Mouse (Mus musculus): ENCODE data around the gene Erc1. TPM values are rescaled to one million over a fixed set of nuclear protein-coding genes. Genes with fewer than 3 reads are reported as not detected.

Erc1 gene
- polyA plus RNA-seq, 1 experiment from 2014 or later = 19.6 TPM

- peaks cover 23% of the 10 kb centered on the region for H3K36me3 ChIP-seq (replicated peaks)
- 92% methylated on average over 4 of the region's 4 CpGs for WGBS
- DNase-seq (ENCODE audit: extremely low spot score, low spot score) = no peak
Measured at GRCm38 (mm10) chr6:119737716-119738115, 110.3 kb downstream of the Erc1 start.

DNA sequence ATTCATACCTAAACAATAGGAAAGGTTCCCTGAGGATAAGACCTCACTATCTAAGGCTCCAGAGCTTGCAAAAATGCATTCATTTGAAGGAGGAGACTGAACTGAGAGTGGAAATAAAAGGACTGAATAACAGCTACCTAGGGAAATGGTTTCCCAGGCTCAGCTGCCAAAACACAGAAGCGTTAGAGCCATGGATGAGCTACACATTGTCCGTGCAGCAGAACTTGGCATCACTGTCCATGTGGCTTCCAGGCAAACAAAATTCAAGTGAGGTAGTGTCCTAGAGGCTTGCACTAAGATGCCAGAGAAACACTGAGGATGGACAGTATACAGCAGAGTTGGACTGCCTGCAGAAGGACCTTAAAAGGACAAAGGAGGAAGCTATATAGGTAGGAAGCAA lies 112.0 kb downstream of the Erc1 start:
- Histone ChIP-seq H3K4me1 (no peaks in the 10 kb centered on the region), H3K27me3 (ENCODE audit: poor library complexity, severe bottlenecking) (no peaks in the 10 kb centered on the region), H3K9me3 (no peaks in the 10 kb centered on the region), H3K4me3 (no peak overlapping the region), H3K27ac (no peak overlapping the region), H3K36me3 (replicated peaks) (peaks cover 7% of the 10 kb centered on the region; the same call in 1 of the 2 replicates)
- no peak for DNase-seq (ENCODE audit: extremely low spot score, low spot score)
- 86% methylated on average over 2 of the region's 2 CpGs for WGBS

More at GRCm38 (mm10) chr6:119737716-119738115, 110.3 kb downstream of the Erc1 start:
- H3K27me3 ChIP-seq (ENCODE audit: poor library complexity, severe bottlenecking) = no peaks in the 10 kb centered on the region
- no peak overlapping the region for H3K4me3 ChIP-seq
- no peak overlapping the region for H3K27ac ChIP-seq
- H3K9me3 ChIP-seq = no peaks in the 10 kb centered on the region
- no peaks in the 10 kb centered on the region for H3K4me1 ChIP-seq

DNA sequence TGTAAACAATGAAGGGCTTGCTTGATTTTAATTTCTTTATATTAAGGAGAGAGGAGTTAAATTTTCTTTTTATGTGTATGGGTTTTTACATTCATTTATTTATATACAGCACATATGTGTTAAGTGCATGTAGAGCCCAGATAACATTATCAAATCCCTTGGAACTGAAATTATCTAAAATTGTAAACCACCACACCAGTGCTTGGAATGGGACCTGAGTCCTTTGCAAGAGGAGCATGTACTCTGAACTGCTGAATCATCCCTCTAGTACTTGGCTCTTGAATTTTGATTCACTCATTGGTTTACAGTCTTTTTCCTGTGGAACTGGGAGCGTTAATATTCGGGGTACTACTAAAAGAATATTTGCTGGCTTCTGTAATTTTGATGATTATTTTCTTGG lies 116.8 kb downstream of the Erc1 start:
- no peaks in the 10 kb centered on the region for H3K4me1 ChIP-seq
- H3K9me3 ChIP-seq = no peaks in the 10 kb centered on the region
- H3K36me3 ChIP-seq (replicated peaks) = peaks cover 5% of the 10 kb centered on the region
- H3K27ac ChIP-seq = no peak overlapping the region
- WGBS = 91% methylated on average over 2 of the region's 2 CpGs
- DNase-seq (ENCODE audit: extremely low spot score, low spot score) = no peak
- H3K4me3 ChIP-seq = no peak overlapping the region
- H3K27me3 ChIP-seq (ENCODE audit: poor library complexity, severe bottlenecking) = no peaks in the 10 kb centered on the region

GRCm38 (mm10) chr6:119715234-119715633 lies 132.7 kb downstream of the Erc1 start:
- WGBS = 92% methylated on average over 2 of the region's 2 CpGs
- no peaks in the 10 kb centered on the region for H3K9me3 ChIP-seq
- no peak overlapping the region for H3K27ac ChIP-seq
- H3K4me1 ChIP-seq = no peaks in the 10 kb centered on the region
- DNase-seq (ENCODE audit: extremely low spot score, low spot score) = no peak
- no peaks in the 10 kb centered on the region for H3K27me3 ChIP-seq (ENCODE audit: poor library complexity, severe bottlenecking)
- H3K4me3 ChIP-seq = no peak overlapping the region
- H3K36me3 ChIP-seq (replicated peaks) = peaks cover 18% of the 10 kb centered on the region; the same call in 1 of the 2 replicates

DNA sequence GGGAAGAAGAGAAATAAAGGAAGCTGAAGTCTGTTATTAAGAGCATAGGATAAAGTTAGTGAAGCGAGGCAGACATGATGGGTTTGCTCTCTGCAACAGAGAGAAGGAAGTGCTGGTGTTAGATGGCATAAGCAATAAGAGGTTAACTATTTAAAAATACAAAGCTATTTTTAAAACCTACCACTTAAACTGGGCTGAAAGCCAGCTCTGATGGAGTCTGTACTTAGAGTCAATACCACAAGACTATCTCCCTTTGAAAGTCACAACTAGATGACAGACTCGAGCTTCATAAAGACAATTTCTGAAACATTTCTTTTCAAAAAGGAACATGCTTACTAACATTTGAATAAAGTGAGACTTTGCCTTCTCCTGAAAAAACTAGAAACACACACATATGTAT lies 134.0 kb downstream of the Erc1 start:
- Histone ChIP-seq H3K4me1 (no peaks in the 10 kb centered on the region), H3K9me3 (no peaks in the 10 kb centered on the region), H3K27ac (no peak overlapping the region), H3K4me3 (no peak overlapping the region), H3K27me3 (ENCODE audit: poor library complexity, severe bottlenecking) (no peaks in the 10 kb centered on the region), H3K36me3 (replicated peaks) (peaks cover 14% of the 10 kb centered on the region; the same call in 1 of the 2 replicates)
- 93% methylated on average over 2 of the region's 2 CpGs for WGBS
- no peak for DNase-seq (ENCODE audit: extremely low spot score, low spot score)

DNA sequence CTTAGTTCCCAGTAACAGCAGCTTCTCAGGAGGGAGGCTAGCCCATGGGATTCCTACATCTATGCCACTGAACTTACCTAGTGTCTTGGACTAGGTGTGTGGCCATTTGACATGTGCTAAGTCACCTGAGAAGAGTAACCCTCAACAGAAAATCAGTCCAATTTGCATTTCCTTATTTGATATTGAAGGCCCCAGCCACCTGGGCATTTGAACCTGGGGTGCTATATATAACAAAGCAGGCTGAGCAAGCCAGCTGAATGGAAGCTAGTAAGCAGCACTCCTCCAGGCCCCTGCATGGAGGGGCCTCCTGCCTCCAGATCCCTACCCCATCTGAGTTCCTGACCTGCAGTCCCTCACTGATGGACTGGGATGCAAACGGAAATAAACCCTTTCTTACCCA lies 135.5 kb downstream of the Erc1 start:
- H3K27me3 ChIP-seq (ENCODE audit: poor library complexity, severe bottlenecking) = no peaks in the 10 kb centered on the region
- H3K27ac ChIP-seq = no peak overlapping the region
- DNase-seq (ENCODE audit: extremely low spot score, low spot score) = no peak
- WGBS = 80% methylated on average over 1 of the region's 1 CpGs
- no peak overlapping the region for H3K4me3 ChIP-seq
- peaks cover 9% of the 10 kb centered on the region; the same call in 1 of the 2 replicates for H3K36me3 ChIP-seq (replicated peaks)
- H3K4me1 ChIP-seq = no peaks in the 10 kb centered on the region
- no peaks in the 10 kb centered on the region for H3K9me3 ChIP-seq

DNA sequence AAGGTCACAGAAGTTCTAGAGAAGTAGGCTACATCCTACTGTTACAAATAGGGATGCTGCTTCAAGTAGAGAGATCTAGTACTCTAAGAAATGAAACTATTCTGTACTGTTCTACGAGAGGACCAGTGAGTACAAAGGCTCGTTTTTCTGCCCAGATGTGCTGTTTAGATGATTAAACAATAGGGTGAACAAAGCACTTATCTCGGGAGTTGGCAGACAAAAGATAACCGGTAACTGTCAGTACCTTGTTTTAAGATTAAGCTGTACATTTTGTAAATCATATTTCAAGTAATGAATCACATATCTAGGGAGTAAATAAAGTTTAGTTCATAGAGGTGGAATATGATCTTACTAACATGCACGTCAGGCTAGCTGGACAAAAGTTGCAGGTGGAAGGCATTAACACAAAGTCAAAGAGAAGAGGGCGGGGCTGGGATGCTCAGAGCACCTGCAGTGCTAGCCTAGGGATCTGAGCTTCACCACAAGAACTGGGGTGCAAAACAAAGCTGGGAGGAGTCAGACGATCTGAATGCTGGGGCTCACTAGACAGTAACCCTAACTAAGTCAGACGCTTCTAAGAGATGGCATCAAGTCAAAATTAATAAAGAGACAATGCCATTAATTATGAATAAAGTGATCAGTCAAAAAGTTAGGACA lies 136.2 kb downstream of the Erc1 start:
- H3K36me3 ChIP-seq (replicated peaks) = peaks cover 10% of the 10 kb centered on the region
- H3K27ac ChIP-seq = no peak overlapping the region
- 81% methylated on average over 8 of the region's 8 CpGs for WGBS
- H3K9me3 ChIP-seq = no peaks in the 10 kb centered on the region
- no peak overlapping the region for H3K4me3 ChIP-seq
- DNase-seq (ENCODE audit: extremely low spot score, low spot score) = no peak
- H3K27me3 ChIP-seq (ENCODE audit: poor library complexity, severe bottlenecking) = no peaks in the 10 kb centered on the region
- no peaks in the 10 kb centered on the region for H3K4me1 ChIP-seq

GRCm38 (mm10) chr6:119709552-119709951 lies 138.4 kb downstream of the Erc1 start:
- Histone ChIP-seq H3K27me3 (ENCODE audit: poor library complexity, severe bottlenecking) (no peaks in the 10 kb centered on the region), H3K4me3 (no peak overlapping the region), H3K36me3 (replicated peaks) (peaks cover 18% of the 10 kb centered on the region), H3K9me3 (no peaks in the 10 kb centered on the region), H3K4me1 (no peaks in the 10 kb centered on the region), H3K27ac (no peak overlapping the region)
- no peak for DNase-seq (ENCODE audit: extremely low spot score, low spot score)

DNA sequence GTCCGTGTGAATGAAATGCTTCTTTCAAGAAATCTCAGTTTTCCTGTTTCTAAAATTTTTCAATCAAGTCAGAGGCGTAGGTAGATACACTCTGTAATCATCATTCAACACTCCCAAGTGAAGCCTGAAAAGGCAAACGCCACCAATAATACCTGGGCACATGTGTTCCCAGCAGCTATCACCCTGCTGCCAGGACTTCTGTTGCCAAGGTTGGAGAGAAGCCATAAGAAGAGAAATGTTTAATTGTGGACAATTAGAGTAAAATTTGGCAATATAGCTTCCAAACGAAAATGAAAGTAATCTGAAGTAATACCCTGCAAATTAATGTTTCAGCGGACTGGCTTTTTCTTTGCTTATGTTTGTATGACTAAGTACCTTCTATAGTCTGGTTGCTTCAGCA lies 140.1 kb downstream of the Erc1 start:
- peaks cover 13% of the 10 kb centered on the region for H3K36me3 ChIP-seq (replicated peaks)
- DNase-seq (ENCODE audit: extremely low spot score, low spot score) = no peak
- 90% methylated on average over 5 of the region's 5 CpGs for WGBS
- H3K27ac ChIP-seq = no peak overlapping the region
- no peaks in the 10 kb centered on the region for H3K27me3 ChIP-seq (ENCODE audit: poor library complexity, severe bottlenecking)
- H3K4me3 ChIP-seq = no peak overlapping the region
- no peaks in the 10 kb centered on the region for H3K9me3 ChIP-seq
- H3K4me1 ChIP-seq = no peaks in the 10 kb centered on the region

DNA sequence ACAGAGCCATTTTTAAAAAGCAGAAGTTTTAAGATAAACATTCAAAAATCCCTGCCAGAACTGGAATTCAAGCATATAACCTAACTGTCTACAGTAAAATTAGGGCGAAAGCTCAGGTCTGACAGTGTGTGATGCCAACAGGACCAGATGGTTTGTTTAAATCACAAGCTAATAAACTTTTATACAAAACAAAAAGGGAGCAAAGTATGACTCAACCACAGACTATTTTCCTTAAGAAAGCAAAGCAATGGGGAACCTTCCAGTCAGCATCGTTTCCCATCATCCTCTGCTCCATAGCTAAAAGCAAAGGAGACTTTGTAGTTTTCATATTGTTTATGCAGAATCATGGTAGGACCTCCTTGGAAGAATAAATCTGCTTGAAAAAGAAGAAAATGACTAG lies 143.1 kb downstream of the Erc1 start:
- Histone ChIP-seq H3K4me1 (no peaks in the 10 kb centered on the region), H3K4me3 (no peak overlapping the region), H3K27ac (no peak overlapping the region), H3K9me3 (no peaks in the 10 kb centered on the region), H3K27me3 (ENCODE audit: poor library complexity, severe bottlenecking) (no peaks in the 10 kb centered on the region), H3K36me3 (replicated peaks) (peaks cover 9% of the 10 kb centered on the region)
- 94% methylated on average over 2 of the region's 2 CpGs for WGBS
- DNase-seq (ENCODE audit: extremely low spot score, low spot score) = no peak

DNA sequence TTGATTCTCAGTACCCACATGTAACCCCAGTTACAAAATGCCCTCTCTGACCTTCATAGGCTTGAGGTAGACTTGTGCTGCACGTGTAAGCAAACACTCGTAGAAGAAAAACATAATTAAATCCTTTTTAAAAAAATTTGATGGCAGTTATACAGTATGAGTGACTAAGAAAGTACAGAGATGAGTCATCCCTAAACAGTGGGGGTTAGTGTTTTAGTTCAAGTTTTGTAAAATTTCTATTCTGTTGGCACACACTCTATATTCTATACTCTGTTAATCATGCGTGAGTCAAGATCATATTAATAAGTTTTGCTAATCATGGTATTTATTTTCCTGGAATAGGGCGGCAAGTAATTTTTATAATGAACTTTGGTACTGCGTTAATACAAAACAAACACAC lies 155.2 kb downstream of the Erc1 start:
- 96% methylated on average over 5 of the region's 5 CpGs for WGBS

DNA sequence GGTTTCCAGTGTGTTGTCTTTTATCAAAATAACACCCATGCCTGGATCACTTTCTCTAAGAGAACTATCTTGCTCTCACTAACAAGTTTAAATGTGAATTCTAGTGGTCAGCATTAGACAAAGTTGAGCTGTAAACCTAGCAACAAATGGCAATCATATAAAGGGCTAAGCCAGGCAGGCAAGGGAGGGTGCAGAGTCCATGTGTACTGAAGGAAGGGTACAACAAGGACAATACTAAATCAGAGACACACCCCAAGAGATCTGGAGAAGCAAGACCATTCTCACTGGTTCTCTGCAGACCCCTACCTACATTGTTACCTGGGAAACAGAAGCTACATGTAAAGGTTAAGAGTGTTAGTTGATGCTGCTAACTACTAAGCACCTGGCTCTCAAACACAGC lies 161.5 kb downstream of the Erc1 start:
- DNase-seq (ENCODE audit: extremely low spot score, low spot score) = no peak
- Histone ChIP-seq H3K36me3 (replicated peaks) (peaks cover 25% of the 10 kb centered on the region), H3K27ac (no peak overlapping the region), H3K4me1 (no peaks in the 10 kb centered on the region), H3K9me3 (no peaks in the 10 kb centered on the region), H3K27me3 (ENCODE audit: poor library complexity, severe bottlenecking) (no peaks in the 10 kb centered on the region), H3K4me3 (no peak overlapping the region)

More for the DNA sequence above, 155.2 kb downstream of the Erc1 start:
- H3K4me1 ChIP-seq = no peaks in the 10 kb centered on the region
- H3K27me3 ChIP-seq (ENCODE audit: poor library complexity, severe bottlenecking) = no peaks in the 10 kb centered on the region
- H3K27ac ChIP-seq = no peak overlapping the region
- peaks cover 37% of the 10 kb centered on the region for H3K36me3 ChIP-seq (replicated peaks)
- no peak for DNase-seq (ENCODE audit: extremely low spot score, low spot score)
- H3K4me3 ChIP-seq = no peak overlapping the region
- no peaks in the 10 kb centered on the region for H3K9me3 ChIP-seq

GRCm38 (mm10) chr6:119680746-119681145 lies 167.2 kb downstream of the Erc1 start:
- no peaks in the 10 kb centered on the region for H3K9me3 ChIP-seq
- 96% methylated on average over 2 of the region's 2 CpGs for WGBS

GRCm38 (mm10) chr6:119674811-119675209 lies 173.2 kb downstream of the Erc1 start:
- WGBS = 96% methylated on average over 7 of the region's 7 CpGs
- Histone ChIP-seq H3K27ac (no peak overlapping the region), H3K27me3 (ENCODE audit: poor library complexity, severe bottlenecking) (no peaks in the 10 kb centered on the region), H3K4me3 (no peak overlapping the region), H3K4me1 (peaks cover 6% of the 10 kb centered on the region), H3K9me3 (no peaks in the 10 kb centered on the region), H3K36me3 (replicated peaks) (peaks cover 8% of the 10 kb centered on the region)
- no peak for DNase-seq (ENCODE audit: extremely low spot score, low spot score)

More at GRCm38 (mm10) chr6:119680746-119681145, 167.2 kb downstream of the Erc1 start:
- no peaks in the 10 kb centered on the region for H3K4me1 ChIP-seq
- peaks cover 7% of the 10 kb centered on the region; the same call in 1 of the 2 replicates for H3K36me3 ChIP-seq (replicated peaks)
- no peaks in the 10 kb centered on the region for H3K27me3 ChIP-seq (ENCODE audit: poor library complexity, severe bottlenecking)
- DNase-seq (ENCODE audit: extremely low spot score, low spot score) = no peak
- H3K27ac ChIP-seq = no peak overlapping the region
- H3K4me3 ChIP-seq = no peak overlapping the region

Measured in forebrain, embryonic 10.5 days (tissue).